Mouse (Mus musculus) layer of hippocampus, adult 11-12 months (tissue): ENCODE measurements around the gene Tmem159.

ENCODE experiments used
- DNase-seq: peaks from one replicate; pipeline ENCODE4 v3.0.0; 2022; ENCODE audit warnings: low spot score

Gene Tmem159

GRCm38 (mm10) chr7:120102164-120102972 lies at the start of gene Tmem159:
Gene Tmem159, plus strand, starts transcription at chr7:120102353.
- DNase-seq = peak; percentile 82

GRCm38 (mm10) chr7:120054016-120054415 lies 48.1 kb upstream of the Tmem159 start:
- no peak for DNase-seq

- DNase-seq = no peak
Observed at GRCm38 (mm10) chr7:120055479-120055878, 46.7 kb upstream of the Tmem159 start.

GRCm38 (mm10) chr7:120064045-120064444 lies 38.1 kb upstream of the Tmem159 start:
- DNase-seq = no peak

- no peak for DNase-seq
Observed at GRCm38 (mm10) chr7:120068114-120068513, 34.0 kb upstream of the Tmem159 start.

- no peak for DNase-seq
Observed at GRCm38 (mm10) chr7:120069164-120069563, 33.0 kb upstream of the Tmem159 start.

GRCm38 (mm10) chr7:120080177-120080576 lies 22.0 kb upstream of the Tmem159 start:
- DNase-seq = no peak

GRCm38 (mm10) chr7:120093033-120093432 lies 9.1 kb upstream of the Tmem159 start:
- DNase-seq = no peak

- no peak for DNase-seq
Observed at GRCm38 (mm10) chr7:120094216-120094615, 7.9 kb upstream of the Tmem159 start.

- no peak for DNase-seq
Observed at GRCm38 (mm10) chr7:120095180-120095579, 7.0 kb upstream of the Tmem159 start, which contains the start of gene Dnah3. Gene Dnah3, minus strand, starts transcription at chr7:120095280.

GRCm38 (mm10) chr7:120097845-120098244 lies 4.3 kb upstream of the Tmem159 start:
- DNase-seq = peak; percentile 69

- DNase-seq = peak; percentile 69
Observed at GRCm38 (mm10) chr7:120098403-120098802, 3.8 kb upstream of the Tmem159 start.

GRCm38 (mm10) chr7:120103019-120103567 lies 940 bp downstream of the Tmem159 start:
- no peak for DNase-seq

GRCm38 (mm10) chr7:120104975-120105374 lies 2.8 kb downstream of the Tmem159 start:
- DNase-seq = no peak

- no peak for DNase-seq
Observed at GRCm38 (mm10) chr7:120106356-120106755, 4.2 kb downstream of the Tmem159 start.

GRCm38 (mm10) chr7:120109676-120110075 lies 7.5 kb downstream of the Tmem159 start:
- DNase-seq = no peak

- no peak for DNase-seq
Observed at GRCm38 (mm10) chr7:120116976-120117375, 14.8 kb downstream of the Tmem159 start.

- DNase-seq = no peak
Observed at GRCm38 (mm10) chr7:120117529-120117928, 15.4 kb downstream of the Tmem159 start.

- DNase-seq = no peak
Observed at GRCm38 (mm10) chr7:120123776-120124175, 21.6 kb downstream of the Tmem159 start.

- peak; percentile 87 for DNase-seq
Observed at GRCm38 (mm10) chr7:120124844-120125243, 22.7 kb downstream of the Tmem159 start.

- no peak for DNase-seq
Observed at GRCm38 (mm10) chr7:120126976-120127685, 25.0 kb downstream of the Tmem159 start.

- DNase-seq = no peak
Observed at GRCm38 (mm10) chr7:120127686-120128059, 25.5 kb downstream of the Tmem159 start.

- peak; percentile 36 for DNase-seq
Observed at GRCm38 (mm10) chr7:120128951-120129350, 26.8 kb downstream of the Tmem159 start.
